Mouse (Mus musculus) frontal cortex, adult 2 months (tissue): ENCODE results near the gene Gabrb1. TPM values are rescaled to one million over a fixed set of nuclear protein-coding genes. Genes with fewer than 3 reads are reported as not detected.

Source experiments
- DNase-seq, 2 experiments: peaks; one replicate each; pipeline ENCODE4 v3.0.0; 2022; ENCODE audit warnings: low spot score in 1 of 2; ENCODE audit errors: extremely low spot score in 1 of 2
- polyA plus RNA-seq: library from polyadenylated mRNA; depleted of rRNA; stranded (reverse); fragments of >200 nt; gene quantifications from 2 replicates; pipeline ENCODE4 v1.2.3, GENCODE M21; 2012; rRNA removed

Gene Gabrb1
- 17.4 and 19.2 TPM in 2 replicates for polyA plus RNA-seq

GRCm38 (mm10) chr5:71657482-71658114, at the start of gene Gabrb1:
Gene Gabrb1, plus strand, starts transcription at chr5:71658113.
- DNase-seq: peak in 1 of 2 experiments; percentile 65

GRCm38 (mm10) chr5:71608735-71609134, 49.2 kb upstream of the Gabrb1 start:
- DNase-seq: no peak

DNA sequence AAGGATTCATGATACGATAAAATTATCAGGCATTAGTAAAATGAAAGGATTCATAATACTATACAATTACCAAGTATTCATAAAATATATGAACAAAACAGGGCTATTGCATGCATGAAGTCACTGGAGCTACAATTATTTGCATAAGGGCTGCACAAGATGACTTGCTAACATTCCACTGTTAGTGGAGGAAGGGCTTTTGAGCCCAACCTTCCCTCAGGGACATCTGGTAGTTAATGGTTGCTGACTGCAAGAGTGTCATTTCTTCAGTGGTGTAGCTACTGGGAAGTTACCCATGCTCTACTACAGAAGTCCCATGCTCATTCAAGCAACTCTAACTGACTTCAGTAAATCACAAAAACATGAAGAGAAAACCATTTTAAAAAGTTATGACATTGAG, 43.6 kb upstream of the Gabrb1 start:
- no peak for DNase-seq

GRCm38 (mm10) chr5:71616734-71617133, 41.2 kb upstream of the Gabrb1 start:
- no peak for DNase-seq

- DNase-seq: no peak
Observed at GRCm38 (mm10) chr5:71627820-71628219, 30.1 kb upstream of the Gabrb1 start.

DNA sequence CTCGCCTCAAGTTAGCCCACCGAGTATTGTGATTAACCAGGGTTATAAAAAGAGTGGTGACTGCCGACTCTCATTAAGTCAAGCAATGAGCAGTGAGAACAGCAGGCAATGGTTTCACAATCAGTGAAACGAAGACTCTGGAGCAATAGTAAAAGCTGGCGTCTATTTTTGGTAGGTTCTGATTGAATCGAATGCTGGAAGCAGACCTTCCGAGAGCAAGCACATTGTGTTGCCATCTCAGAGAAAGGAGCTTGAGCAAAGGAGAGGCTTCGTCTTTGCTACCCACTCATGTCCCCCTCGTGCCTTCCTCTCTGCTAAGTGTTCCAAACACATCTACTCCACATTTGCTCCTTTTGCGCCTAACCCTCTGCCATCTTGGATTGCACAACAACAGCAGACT, 18.1 kb upstream of the Gabrb1 start:
- DNase-seq: no peak

- DNase-seq: no peak
Observed at GRCm38 (mm10) chr5:71648108-71648507, 9.8 kb upstream of the Gabrb1 start.

DNA sequence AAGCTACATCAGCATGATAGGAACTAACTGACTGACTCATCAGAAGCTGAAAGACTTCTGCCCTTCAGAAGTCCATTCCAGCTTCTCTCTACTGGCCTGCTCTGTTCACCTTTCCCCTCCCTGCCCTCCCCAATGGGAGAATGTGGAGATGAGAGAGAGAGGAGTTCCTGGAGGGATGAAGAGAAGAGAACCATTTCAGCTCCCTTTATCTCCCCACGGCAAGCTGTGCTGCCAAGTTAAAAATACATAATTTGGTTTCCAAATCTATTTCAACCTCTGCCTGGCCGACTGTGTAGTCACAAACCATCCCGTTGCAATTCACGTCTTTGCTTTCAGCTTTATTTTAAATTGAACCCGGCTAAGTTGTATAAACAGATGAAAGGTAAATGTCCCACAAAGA, 3.9 kb upstream of the Gabrb1 start:
- peak in 1 of 2 experiments; percentile 48 for DNase-seq

DNA sequence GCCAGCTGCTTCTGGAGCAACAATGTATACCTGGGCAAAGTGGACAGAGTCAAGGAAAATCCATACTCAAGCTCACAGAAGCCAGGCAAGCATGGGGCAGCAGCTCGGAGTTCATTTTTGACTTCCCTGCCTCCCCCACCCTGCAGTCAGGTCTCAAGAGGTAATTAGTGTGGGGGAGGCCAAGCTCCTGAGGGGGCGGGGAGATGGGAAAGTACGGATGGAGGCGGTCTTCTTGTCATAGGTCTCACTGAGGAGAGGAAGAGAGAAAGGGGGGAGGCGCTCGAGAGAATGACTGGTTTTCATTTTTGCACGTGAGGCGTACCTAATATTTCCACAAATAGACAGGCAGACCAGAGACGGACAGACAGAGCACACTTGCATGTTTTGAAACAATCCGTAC, 1.1 kb upstream of the Gabrb1 start:
- peak; percentile 45 to 68 for DNase-seq

GRCm38 (mm10) chr5:71658115-71658497, 193 bp downstream of the Gabrb1 start, which contains the start of gene Gabra4:
Gene Gabra4, minus strand, starts transcription at chr5:71658308.
- DNase-seq: peak in 1 of 2 experiments; percentile 44

DNA sequence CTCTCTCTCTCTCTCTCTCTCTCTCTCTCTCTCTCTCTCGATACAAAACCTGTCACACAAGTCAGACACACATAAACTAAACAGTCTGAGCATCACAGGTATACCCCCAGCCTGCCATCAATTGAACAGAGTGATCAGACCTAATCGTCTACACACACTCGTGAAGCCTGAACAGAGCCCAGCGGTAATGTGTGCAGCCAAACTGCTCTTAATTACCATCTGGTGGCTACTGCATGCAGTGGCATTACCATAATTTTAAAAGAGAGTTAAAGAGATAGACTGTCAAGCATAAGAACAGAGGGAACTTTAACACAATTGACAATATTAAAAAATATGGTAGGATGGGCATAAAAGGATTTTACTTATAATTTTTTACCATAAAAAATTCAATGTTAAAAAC, 7.7 kb downstream of the Gabrb1 start:
- no peak for DNase-seq

DNA sequence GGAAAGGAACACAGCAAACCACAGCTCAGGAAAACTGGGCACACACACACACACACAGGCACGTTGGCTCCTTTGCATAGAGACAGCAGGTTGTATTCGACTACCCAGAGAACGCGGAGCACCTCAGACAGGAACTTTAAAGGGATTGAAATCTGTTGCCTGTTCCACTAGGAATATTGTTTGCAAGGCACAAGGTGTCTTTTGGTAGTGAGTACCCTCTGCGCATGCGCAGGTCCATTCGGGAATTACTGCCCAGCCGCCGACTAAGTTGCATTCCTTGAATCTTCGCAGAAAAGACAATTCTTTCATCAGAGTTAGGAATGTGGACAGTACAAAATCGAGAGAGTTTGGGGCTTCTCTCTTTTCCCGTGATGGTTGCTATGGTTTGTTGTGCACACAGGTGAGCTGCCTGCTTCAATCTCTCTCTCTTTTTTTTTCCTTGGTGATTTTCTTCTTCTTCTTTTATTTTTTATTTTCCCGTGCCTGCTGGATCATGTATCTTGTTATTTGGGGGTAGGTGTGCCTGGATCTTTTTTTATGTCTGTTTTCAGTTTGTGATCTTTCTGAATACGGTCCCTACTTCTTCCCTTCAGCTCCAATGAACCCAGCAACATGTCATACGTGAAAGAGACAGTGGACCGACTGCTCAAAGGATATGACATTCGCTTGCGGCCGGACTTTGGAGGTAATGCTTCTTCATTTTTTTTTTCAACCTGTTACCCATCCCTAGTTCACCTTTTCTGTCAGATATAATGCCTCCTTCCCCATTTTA, 42.0 kb downstream of the Gabrb1 start:
- DNase-seq: peak; percentile 20 to 83

DNA sequence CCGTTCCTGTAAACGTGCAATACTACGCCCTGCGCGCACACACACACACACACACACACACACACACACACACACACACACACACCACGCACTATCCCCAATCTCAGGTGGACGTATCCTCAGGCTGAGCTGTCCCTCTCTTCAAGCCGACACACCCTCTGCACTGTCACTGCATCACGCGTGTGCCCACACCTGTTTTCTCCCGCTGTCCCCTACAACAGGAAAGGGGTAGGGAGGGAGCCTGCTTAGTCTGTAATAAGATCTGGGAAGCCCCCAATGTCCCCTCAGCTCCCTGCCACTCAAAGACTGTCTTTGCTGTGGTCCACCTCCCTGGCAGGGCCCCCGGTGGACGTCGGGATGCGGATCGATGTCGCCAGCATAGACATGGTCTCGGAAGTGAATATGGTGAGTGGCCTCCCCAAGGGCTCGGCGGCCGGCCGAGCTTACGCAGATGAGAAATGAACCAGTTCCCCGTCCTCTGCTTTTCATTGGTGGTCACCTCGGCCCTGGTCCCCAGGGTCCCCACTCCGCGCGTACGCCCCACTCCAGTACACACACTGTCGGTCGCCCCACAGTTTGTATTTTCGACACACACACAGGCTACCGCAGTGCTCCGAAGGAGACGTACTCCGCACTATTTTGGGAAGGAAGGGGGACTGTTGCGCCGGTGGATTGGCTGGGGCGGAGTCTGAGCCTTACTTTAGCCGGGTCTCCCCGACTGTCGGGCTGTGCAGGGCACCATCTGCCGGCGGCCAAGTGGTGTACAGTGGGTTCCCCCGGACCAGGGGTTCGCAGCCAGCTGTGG, 42.8 kb downstream of the Gabrb1 start:
- peak; percentile 33 to 80 for DNase-seq

GRCm38 (mm10) chr5:71701273-71701614, 43.3 kb downstream of the Gabrb1 start:
- no peak for DNase-seq

DNA sequence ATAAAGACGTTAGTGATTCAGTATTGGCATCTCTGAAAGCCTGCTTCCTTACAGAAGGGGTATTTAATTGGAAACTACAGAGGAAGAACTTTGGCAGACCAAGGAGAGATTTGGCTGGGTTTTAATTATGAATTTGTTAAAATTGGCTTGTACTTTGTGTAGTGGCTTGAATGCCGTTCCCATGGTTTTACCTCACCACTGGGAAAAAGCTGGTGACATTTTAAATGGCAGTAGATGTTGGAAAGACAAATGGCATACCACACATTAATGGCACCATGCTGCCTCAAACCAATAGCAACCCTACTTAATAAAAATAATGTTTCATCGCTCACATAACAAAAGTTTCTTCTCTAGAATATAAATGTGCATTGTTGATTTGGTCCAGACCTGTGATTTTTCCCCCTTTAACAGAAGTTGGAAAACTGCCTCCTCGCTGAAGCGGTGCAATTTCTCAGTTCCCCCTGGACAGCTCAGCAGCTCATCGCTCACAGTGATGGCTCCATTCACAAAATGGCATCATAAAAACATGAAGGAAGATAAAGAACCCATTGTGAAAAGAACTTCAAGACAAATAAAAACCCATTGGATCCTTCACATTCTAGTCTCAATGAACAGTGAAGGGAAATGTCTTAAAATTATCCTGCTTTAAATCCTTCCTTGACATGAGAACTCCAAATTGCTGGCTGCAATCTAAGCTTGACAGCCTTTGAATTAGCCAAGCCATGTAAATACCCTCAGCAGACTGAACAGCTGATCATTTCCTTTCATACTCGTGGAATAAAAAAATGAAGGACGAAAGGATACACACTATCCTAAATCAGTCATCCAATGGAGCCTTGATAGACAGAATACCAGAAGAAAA, 75.2 kb downstream of the Gabrb1 start:
- peak; percentile 29 to 58 for DNase-seq

- no peak for DNase-seq
Observed at GRCm38 (mm10) chr5:71747411-71747810, 89.5 kb downstream of the Gabrb1 start.

DNA sequence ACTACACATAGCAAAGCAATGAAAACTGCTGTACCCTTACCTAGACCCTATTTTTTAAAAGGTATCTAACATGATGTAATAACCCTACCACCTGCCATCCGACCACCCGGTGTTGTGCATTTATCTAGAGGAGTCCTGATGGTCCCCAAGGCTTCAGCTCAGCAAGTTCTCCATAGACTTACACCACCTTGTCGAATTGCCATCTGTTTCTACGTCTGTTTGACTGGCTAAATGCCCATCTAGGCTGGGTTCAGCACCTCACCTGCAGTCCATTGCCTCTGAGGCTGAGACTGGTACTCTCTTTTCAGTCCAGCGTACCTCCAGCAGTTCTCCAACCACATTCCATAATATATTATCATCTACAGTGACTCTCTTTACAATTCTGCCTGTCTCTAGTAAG, 96.1 kb downstream of the Gabrb1 start:
- no peak for DNase-seq

DNA sequence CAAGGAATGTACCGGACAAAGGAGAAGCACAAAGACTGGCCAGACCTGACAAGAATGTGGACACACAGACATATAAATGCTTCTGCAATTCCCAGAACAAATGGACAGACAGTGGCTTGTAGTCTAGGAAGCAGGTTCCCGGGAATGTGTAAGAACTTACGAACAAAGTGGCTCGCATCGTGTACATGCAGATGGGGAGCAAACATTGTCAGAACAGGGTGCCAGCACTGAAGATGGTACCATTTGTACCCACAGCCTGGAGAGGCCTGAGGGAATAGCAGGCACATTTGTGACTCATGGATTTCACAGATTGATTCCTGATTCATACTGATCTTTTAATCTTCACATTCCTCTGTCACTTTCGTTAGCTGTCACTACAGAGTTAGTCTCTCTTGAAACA, 103.2 kb downstream of the Gabrb1 start:
- peak in 1 of 2 experiments; percentile 32 for DNase-seq

- DNase-seq: no peak
Observed at GRCm38 (mm10) chr5:71781514-71782179, 123.7 kb downstream of the Gabrb1 start.

DNA sequence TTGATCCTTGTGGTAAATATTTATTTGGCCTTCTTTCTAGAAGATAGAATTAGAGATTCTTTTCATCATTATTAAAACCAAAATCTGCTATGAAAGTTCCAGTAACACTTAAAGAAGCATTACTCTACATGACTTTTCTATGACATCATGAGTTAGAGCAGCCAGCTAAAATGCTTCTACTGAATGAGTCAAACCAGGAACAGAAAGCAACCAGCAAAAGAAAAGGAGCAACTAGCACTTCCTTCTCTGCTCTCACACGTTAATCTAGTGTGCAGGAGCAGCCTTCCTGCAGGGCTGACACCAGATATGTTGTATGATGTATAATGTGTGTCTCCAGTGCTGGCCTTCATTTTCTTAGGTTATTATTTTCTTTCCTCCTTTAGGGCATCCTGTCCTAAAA, 164.9 kb downstream of the Gabrb1 start:
- no peak for DNase-seq
